Comparison of ENCODE assay signal across 7 mouse cellular contexts in genomic region chr2:119546848-119547521, GRCm38 (mm10). TPM values are rescaled to one million over a fixed set of nuclear protein-coding genes. Genes with fewer than 3 reads are reported as not detected.
DNase-seq lines count a peak whose midpoint lies in the region; ATAC-seq and TF ChIP-seq lines count a peak whose summit lies in the region.

No protein-coding gene starts in this region.

- no peaks in the 10 kb centered on the region for H3K27me3 ChIP-seq in embryonic facial prominence, embryonic 12.5 days
- no peaks in the 10 kb centered on the region for H3K27me3 ChIP-seq in kidney, adult 2 months (replicated peaks; ENCODE audit: control insufficient read depth, insufficient read depth, low read length)
- no peaks in the 10 kb centered on the region for H3K27me3 ChIP-seq in limb, embryonic 12.5 days
- no peaks in the 10 kb centered on the region for H3K27me3 ChIP-seq in midbrain, embryonic 15.5 days (replicated peaks)
- H3K27me3 ChIP-seq in spleen, adult 2 months (ENCODE audit: control insufficient read depth, insufficient read depth, low read length), result no peaks in the 10 kb centered on the region

- H3K9ac ChIP-seq in embryonic facial prominence, embryonic 12.5 days, result peak overlapping the region; percentile 81; the same call in 1 of the 2 replicates
- peak overlapping the region; percentile 76; the same call in 1 of the 2 replicates for H3K9ac ChIP-seq in limb, embryonic 12.5 days (replicated peaks)
- peak overlapping the region; percentile 82 for H3K9ac ChIP-seq in midbrain, embryonic 15.5 days

- H3K9me3 ChIP-seq in embryonic facial prominence, embryonic 12.5 days, result no peaks in the 10 kb centered on the region
- H3K9me3 ChIP-seq in limb, embryonic 12.5 days, result no peaks in the 10 kb centered on the region
- no peaks in the 10 kb centered on the region for H3K9me3 ChIP-seq in midbrain, embryonic 15.5 days

- peak overlapping the region; percentile 73 for H3K4me2 ChIP-seq in embryonic facial prominence, embryonic 12.5 days (replicated peaks)
- H3K4me2 ChIP-seq in limb, embryonic 12.5 days, result peak overlapping the region; percentile 78
- peak overlapping the region; percentile 61 for H3K4me2 ChIP-seq in midbrain, embryonic 15.5 days

- H3K36me3 ChIP-seq in embryonic facial prominence, embryonic 12.5 days, result no peaks in the 10 kb centered on the region
- no peaks in the 10 kb centered on the region for H3K36me3 ChIP-seq in kidney, adult 2 months (ENCODE audit: control insufficient read depth, insufficient read depth, low read length)
- no peaks in the 10 kb centered on the region for H3K36me3 ChIP-seq in limb, embryonic 12.5 days
- H3K36me3 ChIP-seq in midbrain, embryonic 15.5 days (replicated peaks), result no peaks in the 10 kb centered on the region
- H3K36me3 ChIP-seq in spleen, adult 2 months (ENCODE audit: control insufficient read depth, insufficient read depth, low read length), result no peaks in the 10 kb centered on the region

- peak; percentile 82 for DNase-seq in adrenal gland, postnatal 25 days
- DNase-seq in heart, adult 18-20 months, result peak; percentile 90 to 91
- peak; percentile 92 for DNase-seq in kidney, adult 2 months
- DNase-seq in spleen, adult 2 months (ENCODE audit: low read depth in 1 of 2, low spot score in 2 of 2), result peak; percentile 75 to 81

- no peak for TF ChIP-seq POLR2A in kidney, adult 2 months (IDR thresholded peaks at IDR 0.05; ENCODE audit: low read depth, low read length)
- TF ChIP-seq POLR2A in spleen, adult 2 months (IDR thresholded peaks at IDR 0.05; ENCODE audit: low read depth, low read length), result no peak

- H3K4me1 ChIP-seq in embryonic facial prominence, embryonic 12.5 days, result peaks cover 14% of the 10 kb centered on the region
- H3K4me1 ChIP-seq in kidney, adult 2 months (ENCODE audit: control insufficient read depth, insufficient read depth, low read length), result no peaks in the 10 kb centered on the region; the same call in 1 of the 2 replicates
- peaks cover 13% of the 10 kb centered on the region for H3K4me1 ChIP-seq in limb, embryonic 12.5 days (replicated peaks)
- H3K4me1 ChIP-seq in midbrain, embryonic 15.5 days, result peaks cover 22% of the 10 kb centered on the region
- no peaks in the 10 kb centered on the region; the same call in 1 of the 2 replicates for H3K4me1 ChIP-seq in spleen, adult 2 months (ENCODE audit: control insufficient read depth, insufficient read depth, insufficient read length)

- peak overlapping the region; percentile 70 for H3K27ac ChIP-seq in embryonic facial prominence, embryonic 12.5 days
- peak overlapping the region; percentile 34 for H3K27ac ChIP-seq in kidney, adult 2 months (ENCODE audit: insufficient read depth, low read depth, low read length)
- peak overlapping the region; percentile 83 for H3K27ac ChIP-seq in limb, embryonic 12.5 days
- H3K27ac ChIP-seq in midbrain, embryonic 15.5 days, result peak overlapping the region; percentile 89
- peak overlapping the region; percentile 75 for H3K27ac ChIP-seq in spleen, adult 2 months (ENCODE audit: insufficient read depth, low read length)

- peak; percentile 67 for ATAC-seq in embryonic facial prominence, embryonic 12.5 days (ENCODE audit: insufficient number of reproducible peaks, insufficient read depth, low FRiP score, low TSS enrichment)
- peak; percentile 75; the same call in 1 of the 2 replicates for ATAC-seq in limb, embryonic 12.5 days (ENCODE audit: insufficient number of reproducible peaks, insufficient read depth, low FRiP score, low TSS enrichment, low read depth)
- ATAC-seq in midbrain, embryonic 15.5 days (replicated peaks), result no peak; the same call in 1 of the 2 replicates

- WGBS in embryonic facial prominence, embryonic 12.5 days, result under 1% methylated on average over 30 of the region's 30 CpGs
- WGBS in kidney, adult 2 months, result under 1% methylated on average over 30 of the region's 30 CpGs
- WGBS in limb, embryonic 12.5 days, result 1% methylated on average over 30 of the region's 30 CpGs
- WGBS in midbrain, embryonic 15.5 days, result 2% methylated on average over 30 of the region's 30 CpGs
- WGBS in spleen, adult 2 months, result 2% methylated on average over 30 of the region's 30 CpGs

- TF ChIP-seq CTCF in kidney, adult 2 months (conservative IDR thresholded peaks at IDR 0.05; ENCODE audit: insufficient read depth, insufficient read length, low read depth, low read length), result peak; percentile 70
- peak; percentile 90 for TF ChIP-seq CTCF in spleen, adult 2 months (IDR thresholded peaks at IDR 0.05; ENCODE audit: extremely low read depth, insufficient read depth, insufficient read length, insufficient replicate concordance)

- peak overlapping the region; percentile 92 for H3K4me3 ChIP-seq in embryonic facial prominence, embryonic 12.5 days
- H3K4me3 ChIP-seq in kidney, adult 2 months (ENCODE audit: insufficient read depth, low read depth, low read length), result peak overlapping the region; percentile 47
- H3K4me3 ChIP-seq in limb, embryonic 12.5 days (replicated peaks), result peak overlapping the region; percentile 74
- H3K4me3 ChIP-seq in midbrain, embryonic 15.5 days, result peak overlapping the region; percentile 95
- H3K4me3 ChIP-seq in spleen, adult 2 months (ENCODE audit: extremely low read depth, insufficient read depth, insufficient read length), result peak overlapping the region; percentile 76

RNA-seq across cellular contexts. Expression of gene Exd1, which starts 0.4 kb away (rescaled TPM):
- 0.91 and 1.4 TPM in 2 replicates for total RNA-seq in adrenal gland, postnatal 25 days (2021)
- polyA plus RNA-seq in embryonic facial prominence, embryonic 12.5 days (2016; fragmentation: Nextera tagmentation; extraction: Ambion mirVana), result 0.32 and 1.3 TPM in 2 replicates
- under 1 TPM; 0.25 to 0.44 TPM for total RNA-seq in heart, adult 18-20 months (2021)
- 0.52 and 0.56 TPM in 2 replicates for polyA plus RNA-seq in kidney, adult 2 months (2012; rRNA removed)
- 0.36 and 0.74 TPM in 2 replicates for polyA plus RNA-seq in limb, embryonic 12.5 days (2016; fragmentation: Nextera tagmentation; extraction: Ambion mirVana)
- polyA plus RNA-seq in midbrain, embryonic 15.5 days (2015; fragmentation: Nextera tagmentation; extraction: Ambion mirVana), result 0.48 and 0.74 TPM in 2 replicates
- polyA plus RNA-seq in spleen, adult 2 months (2012; rRNA removed), result 0.09 and 0.12 TPM in 2 replicates

RNA-seq across cellular contexts. Expression of gene Chp1, which starts 0.5 kb away (rescaled TPM):
- 217 and 293 TPM in 2 replicates for total RNA-seq in adrenal gland, postnatal 25 days (2021)
- 64.4 TPM in 2 replicates for polyA plus RNA-seq in embryonic facial prominence, embryonic 12.5 days (2016; fragmentation: Nextera tagmentation; extraction: Ambion mirVana)
- total RNA-seq in heart, adult 18-20 months (2021), result 10 to 100 TPM; 81.5 to 91.6 TPM
- 129 and 135 TPM in 2 replicates for polyA plus RNA-seq in kidney, adult 2 months (2012; rRNA removed)
- 58.3 and 58.5 TPM in 2 replicates for polyA plus RNA-seq in limb, embryonic 12.5 days (2016; fragmentation: Nextera tagmentation; extraction: Ambion mirVana)
- polyA plus RNA-seq in midbrain, embryonic 15.5 days (2015; fragmentation: Nextera tagmentation; extraction: Ambion mirVana), result 55.6 and 59.4 TPM in 2 replicates
- polyA plus RNA-seq in spleen, adult 2 months (2012; rRNA removed), result 34.9 and 39.0 TPM in 2 replicates

Comparison
In these comparisons a context has a peak if more than half of its experiments do, and no peak if none do; other contexts are left out.
1. H3K27ac ChIP-seq: peak in every context shown above with its lines; median percentile 89 in midbrain, embryonic 15.5 days; 83 in limb, embryonic 12.5 days; 75 in spleen, adult 2 months; 70 in embryonic facial prominence, embryonic 12.5 days; 34 in kidney, adult 2 months.